Mouse (Mus musculus) spleen, postnatal 36 days (tissue): ENCODE measurements around the gene Mageb1.
"Not testable (repeated sequence)": the region's sequence is repeated elsewhere in the genome, so short reads cannot be mapped to it uniquely, and the experiment has no call there.

ENCODE experiments used
- DNase-seq, 2 experiments: peaks; one replicate each; pipeline ENCODE4 v3.0.0; 2022; ENCODE audit warnings: low spot score in 2 of 2, mixed read lengths in 1 of 2

Gene Mageb1

DNA sequence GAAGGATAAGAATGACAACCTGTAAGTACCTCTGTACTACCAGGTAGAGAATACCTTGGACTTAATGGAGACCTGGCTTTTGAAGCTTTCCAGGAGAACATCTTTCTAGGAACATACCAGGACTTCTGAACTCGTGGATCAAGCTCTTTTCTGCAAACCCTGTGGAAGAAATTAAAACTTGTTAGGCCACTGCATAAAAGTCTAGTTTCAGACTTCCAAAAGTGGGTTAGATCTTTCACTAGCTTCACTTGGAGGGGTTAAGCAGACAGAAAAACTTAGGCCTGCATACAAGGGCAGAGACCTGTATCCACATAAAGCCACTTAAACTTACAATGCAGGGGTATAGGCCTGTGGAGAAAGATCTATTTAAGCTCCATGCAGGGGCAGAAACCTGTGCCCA, at the start of gene Mageb1:
Mageb1 (minus strand) TSS at position 101 of the 400 bp plus-strand sequence.
- not testable (repeated sequence) for DNase-seq
